Mouse (Mus musculus) embryonic fibroblast, embryonic 13.5 days (primary cell): Measurements from ENCODE around the gene Olfr1330. TPM values are rescaled to one million over a fixed set of nuclear protein-coding genes. Genes with fewer than 3 reads are reported as not detected.
"Not testable (repeated sequence)": the region's sequence is repeated elsewhere in the genome, so short reads cannot be mapped to it uniquely, and the experiment has no call there.

Source experiments
- H3K27ac ChIP-seq: 2 replicates; pipeline ENCODE4 v1.5.1; 2012; ENCODE audit warnings: low read length, control low read depth, inconsistent platforms; ENCODE audit not compliant: insufficient read depth
- H3K4me1 ChIP-seq: 2 replicates; pipeline ENCODE4 v1.6.1; 2011; ENCODE audit warnings: low read length; ENCODE audit not compliant: control insufficient read depth, insufficient read depth
- H3K4me3 ChIP-seq: 2 replicates; pipeline ENCODE4 v1.5.1; 2011; ENCODE audit warnings: mild to moderate bottlenecking, control low read depth, low read length; ENCODE audit not compliant: insufficient read depth
- CTCF ChIP-seq: IDR thresholded peaks from 2 replicates; pipeline ENCODE4 v1.5.1; 2011; ENCODE audit warnings: mild to moderate bottlenecking, control low read depth, low read length, moderate library complexity, borderline replicate concordance; ENCODE audit not compliant: insufficient read depth
- POLR2A ChIP-seq: IDR thresholded peaks from 2 replicates; pipeline ENCODE4 v1.6.1; 2011; ENCODE audit warnings: low read depth, mild to moderate bottlenecking, control low read depth, low read length, moderate library complexity
- polyA plus RNA-seq: library from polyadenylated mRNA; stranded (reverse); fragments of >200 nt; gene quantifications from 2 replicates; pipeline ENCODE4 v1.2.4, GENCODE M21; 2011; ENCODE audit warnings: low read depth; ENCODE audit not compliant: missing spikeins, insufficient read length

Gene Olfr1330
- polyA plus RNA-seq: 0.51 TPM in 1 of 2 replicates, not detected in the other

- no peak within 1 kb of the TSS for H3K4me3 ChIP-seq
- TF ChIP-seq CTCF: no peak
- no peak for TF ChIP-seq POLR2A
These were observed at the start of gene Olfr1330 for GRCm38 (mm10) chr4:118888297-118888696. Olfr1330 (plus strand) TSS chr4:118888597.

GRCm38 (mm10) chr4:118861791-118862190 is 26.6 kb upstream of the Olfr1330 start:
- Histone ChIP-seq H3K4me3 (no peak overlapping the region), H3K4me1 (no peaks in the 10 kb centered on the region), H3K27ac (no peak overlapping the region)
- TF ChIP-seq CTCF (no peak), POLR2A (no peak)

More at GRCm38 (mm10) chr4:118888297-118888696, at the start of gene Olfr1330:
- H3K27ac ChIP-seq: no peak within 1 kb of the TSS
- no peaks in the 10 kb centered on the region for H3K4me1 ChIP-seq

DNA sequence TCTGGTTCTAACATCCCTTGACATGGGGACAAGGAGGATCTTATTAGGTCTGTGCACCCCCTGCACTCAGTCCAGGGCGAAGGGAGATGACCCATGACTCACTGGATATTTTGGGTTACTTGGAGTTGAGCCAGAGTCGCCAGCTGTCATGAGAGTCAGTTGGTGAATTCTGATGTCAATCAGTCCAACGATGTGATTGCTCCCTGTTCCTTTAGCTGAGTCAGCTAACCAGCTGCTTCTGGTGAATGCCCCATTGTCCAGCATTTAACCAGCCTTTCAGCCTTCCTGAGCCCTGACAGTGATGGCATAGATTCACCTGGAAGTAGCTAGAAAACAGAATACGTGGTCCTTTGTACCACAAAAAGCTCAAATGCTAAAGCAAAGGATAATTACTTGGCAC is 25.7 kb upstream of the Olfr1330 start:
- Histone ChIP-seq H3K4me3 (no peak overlapping the region), H3K4me1 (no peaks in the 10 kb centered on the region), H3K27ac (no peak overlapping the region)
- TF ChIP-seq CTCF: no peak
- no peak for TF ChIP-seq POLR2A

DNA sequence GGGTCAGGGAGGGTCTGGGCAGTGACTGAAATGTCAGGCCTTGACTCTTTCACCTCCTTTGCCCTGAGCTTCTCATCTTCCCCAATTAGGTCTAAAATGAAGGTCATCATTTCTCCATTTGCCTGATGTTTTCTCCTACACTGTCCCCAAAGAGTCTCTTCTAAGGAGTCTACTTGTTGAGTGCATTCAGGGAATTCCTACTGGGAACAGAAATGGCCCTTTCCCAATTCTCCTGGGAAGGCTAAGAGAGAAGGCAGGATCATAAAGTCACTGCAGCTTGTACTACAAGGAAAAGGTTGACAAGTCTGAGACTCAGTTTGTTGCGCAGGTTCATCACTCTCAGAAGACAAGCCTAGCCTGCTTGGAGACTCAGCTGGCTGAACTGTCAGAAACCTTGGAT is 24.0 kb upstream of the Olfr1330 start, which contains the start of gene Olfr1331:
TSS of gene Olfr1331 (plus strand) at position 301 of the 400 bp plus-strand sequence.
- Histone ChIP-seq H3K4me1 (no peaks in the 10 kb centered on the region), H3K27ac (no peak within 1 kb of the TSS), H3K4me3 (no peak within 1 kb of the TSS)
- TF ChIP-seq POLR2A (no peak), CTCF (no peak)

GRCm38 (mm10) chr4:118867566-118867965 is 20.8 kb upstream of the Olfr1330 start:
- Histone ChIP-seq H3K4me3 (no peak overlapping the region), H3K4me1 (no peaks in the 10 kb centered on the region), H3K27ac (no peak overlapping the region)
- TF ChIP-seq POLR2A (no peak), CTCF (no peak)

DNA sequence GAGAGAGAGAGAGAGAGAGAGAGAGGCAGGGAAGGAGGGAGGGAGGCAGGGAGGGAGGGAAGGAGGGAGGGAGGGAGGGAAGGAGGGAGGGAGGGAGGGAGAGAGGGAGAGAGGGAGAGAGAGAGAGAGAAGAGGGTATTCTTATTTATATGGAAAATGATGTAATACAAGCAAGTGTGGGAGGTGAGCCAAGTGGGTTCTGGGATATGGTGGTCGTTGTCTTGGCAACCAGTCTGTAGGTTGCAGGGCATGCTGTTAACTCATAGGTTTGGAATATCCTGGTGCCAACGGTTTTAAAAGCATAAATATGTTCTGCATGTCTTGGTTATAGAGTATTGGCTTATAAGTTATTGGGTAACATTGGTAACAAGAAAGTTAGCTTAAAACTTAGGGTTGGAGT is 13.6 kb downstream of the Olfr1330 start:
- H3K27ac ChIP-seq: no peak overlapping the region
- no peaks in the 10 kb centered on the region for H3K4me1 ChIP-seq
- TF ChIP-seq CTCF (no peak), POLR2A (no peak)
- H3K4me3 ChIP-seq: no peak overlapping the region

GRCm38 (mm10) chr4:118917365-118917764 is 29.0 kb downstream of the Olfr1330 start, which contains the start of gene Olfr1329:
Olfr1329 (minus strand) TSS chr4:118917465.
- not testable (repeated sequence) for H3K27ac ChIP-seq, H3K4me3 ChIP-seq, H3K4me1 ChIP-seq

GRCm38 (mm10) chr4:118931326-118931725 is 42.9 kb downstream of the Olfr1330 start:
- H3K27ac ChIP-seq, H3K4me1 ChIP-seq: not testable (repeated sequence)

GRCm38 (mm10) chr4:118938512-118938911 is 50.1 kb downstream of the Olfr1330 start, which contains the start of gene Olfr1328:
Olfr1328 (minus strand) TSS chr4:118938612.
- TF ChIP-seq POLR2A: no peak
- TF ChIP-seq CTCF: no peak
- no peak within 1 kb of the TSS for H3K27ac ChIP-seq
- H3K4me1 ChIP-seq: no peaks in the 10 kb centered on the region
- no peak within 1 kb of the TSS for H3K4me3 ChIP-seq

More at GRCm38 (mm10) chr4:118931326-118931725, 42.9 kb downstream of the Olfr1330 start:
- not testable (repeated sequence) for H3K4me3 ChIP-seq

Other genes with a start within 250 kb of the Olfr1330 start
- not detected in 2 replicates for gene Olfr62, start 229.6 kb upstream of the Olfr1330 start, polyA plus RNA-seq
- not detected in 2 replicates for gene Olfr1342, start 195.8 kb upstream of the Olfr1330 start, polyA plus RNA-seq
- 0.16 TPM in 1 of 2 replicates, not detected in the other for gene Olfr1341, start 185.1 kb upstream of the Olfr1330 start, polyA plus RNA-seq
- not detected in 2 replicates for gene Olfr1340, start 168.5 kb upstream of the Olfr1330 start, polyA plus RNA-seq
- gene Olfr1339, start 156.4 kb upstream of the Olfr1330 start, polyA plus RNA-seq: not detected in 2 replicates
- gene Olfr1338, start 129.9 kb upstream of the Olfr1330 start, polyA plus RNA-seq: not detected in 2 replicates
- not detected in 2 replicates for gene Olfr1337, start 106.0 kb upstream of the Olfr1330 start, polyA plus RNA-seq
- gene Olfr1335, start 78.7 kb upstream of the Olfr1330 start, polyA plus RNA-seq: not detected in 2 replicates
- not detected in 2 replicates for gene Olfr1333, start 52.3 kb upstream of the Olfr1330 start, polyA plus RNA-seq
- gene Olfr1331, start 23.9 kb upstream of the Olfr1330 start, polyA plus RNA-seq: not detected in 2 replicates
- gene Olfr1329, start 28.9 kb downstream of the Olfr1330 start, polyA plus RNA-seq: not detected in 2 replicates
- not detected in 2 replicates for gene Olfr1328, start 50.0 kb downstream of the Olfr1330 start, polyA plus RNA-seq
- not detected in 2 replicates for gene Lao1, start 73.0 kb downstream of the Olfr1330 start, polyA plus RNA-seq
- 92.4 and 124 TPM in 2 replicates for gene Slc2a1, start 220.1 kb downstream of the Olfr1330 start, polyA plus RNA-seq